Mouse (Mus musculus) CD4-positive, CD25-positive, alpha-beta regulatory T cell, adult 2 months (primary cell): ENCODE results near the gene Irgc1.
A peak's percentile ranks its signal among the peaks of the same experiment; 100 is the strongest.

Source experiments
- DNase-seq: peaks from one replicate; pipeline ENCODE4 v3.0.0-alpha.2; 2012; ENCODE audit warnings: low read depth, low spot score

The Irgc1 gene

GRCm38 (mm10) chr7:24472442-24472841 lies 20.3 kb upstream of the Irgc1 start:
- no peak for DNase-seq

- DNase-seq = no peak
These were observed 18.3 kb upstream of the Irgc1 start for GRCm38 (mm10) chr7:24470356-24470755.

GRCm38 (mm10) chr7:24469126-24469525 lies 17.0 kb upstream of the Irgc1 start:
- DNase-seq = peak; percentile 70

GRCm38 (mm10) chr7:24467886-24468285 lies 15.8 kb upstream of the Irgc1 start:
- DNase-seq = peak; percentile 67

- no peak for DNase-seq
These were observed 14.7 kb upstream of the Irgc1 start for GRCm38 (mm10) chr7:24466835-24467234.

GRCm38 (mm10) chr7:24462388-24463319 lies 10.6 kb upstream of the Irgc1 start, which contains the start of gene Plaur:
Plaur (plus strand) TSS chr7:24462484.
- DNase-seq = peak; percentile 48

GRCm38 (mm10) chr7:24461376-24462051 lies 9.4 kb upstream of the Irgc1 start:
- DNase-seq = peak; percentile 50

- DNase-seq = no peak
These were observed 7.7 kb upstream of the Irgc1 start for GRCm38 (mm10) chr7:24459843-24460242.

- no peak for DNase-seq
These were observed 7.3 kb upstream of the Irgc1 start for GRCm38 (mm10) chr7:24459440-24459839.

GRCm38 (mm10) chr7:24457726-24458370 lies 5.8 kb upstream of the Irgc1 start:
- peak; percentile 94 for DNase-seq

GRCm38 (mm10) chr7:24455726-24456125 lies 3.6 kb upstream of the Irgc1 start:
- no peak for DNase-seq

GRCm38 (mm10) chr7:24454199-24454598 lies 2.1 kb upstream of the Irgc1 start:
- no peak for DNase-seq

- DNase-seq = peak; percentile 50
These were observed 1.5 kb downstream of the Irgc1 start for GRCm38 (mm10) chr7:24450585-24451017.

- DNase-seq = peak; percentile 43
These were observed 3.1 kb downstream of the Irgc1 start for GRCm38 (mm10) chr7:24448782-24449517.

GRCm38 (mm10) chr7:24446697-24447340 lies 5.3 kb downstream of the Irgc1 start:
- peak; percentile 61 for DNase-seq

- DNase-seq = peak; percentile 49
These were observed 6.7 kb downstream of the Irgc1 start for GRCm38 (mm10) chr7:24445266-24445926.

GRCm38 (mm10) chr7:24442313-24442712 lies 9.8 kb downstream of the Irgc1 start:
- no peak for DNase-seq

- peak; percentile 92 for DNase-seq
These were observed 10.3 kb downstream of the Irgc1 start for GRCm38 (mm10) chr7:24441785-24442184.

GRCm38 (mm10) chr7:24439891-24440290 lies 12.2 kb downstream of the Irgc1 start:
- no peak for DNase-seq

- DNase-seq = no peak
These were observed 12.9 kb downstream of the Irgc1 start for GRCm38 (mm10) chr7:24439191-24439590.
